Mouse (Mus musculus) Patski (cell line): ENCODE measurements around the gene Cldn7. TPM values are rescaled to one million over a fixed set of nuclear protein-coding genes. Genes with fewer than 3 reads are reported as not detected.
"Not testable (repeated sequence)": the region's sequence is repeated elsewhere in the genome, so short reads cannot be mapped to it uniquely, and the experiment has no call there.

Experiments used
- ATAC-seq: fragments of 100-300 bp; one replicate; pipeline ENCODE4 v1.8.0; 2021
- CTCF ChIA-PET: fragments of 350-600 bp; sonication (Branson Sonifier 250); formaldehyde crosslinking; loops from one replicate; lab custom pipeline; 2022; ENCODE audit warnings: inconsistent platforms; lab: Charles Lee
- POLR2A ChIA-PET: fragments of 350-600 bp; sonication (Branson Sonifier 250); formaldehyde crosslinking; loops from one replicate; lab custom pipeline; 2022; ENCODE audit warnings: antibody characterized with exemption, inconsistent platforms; lab: Charles Lee
- DNase-seq: peaks from one replicate; pipeline ENCODE4 v3.0.0-alpha.2; 2011; ENCODE audit warnings: low read depth, low spot score
- H3K27me3 ChIP-seq: fragments of 371-371 bp; one replicate; pipeline ENCODE4 v1.5.1; 2021
- CTCF ChIP-seq: fragments of 100-300 bp; IDR thresholded peaks from one replicate; pipeline ENCODE4 v1.5.1; 2021
- in situ Hi-C: fragments of 300-500 bp; cut with MboI; formaldehyde crosslinking; loops from 3 replicates; pipeline ENCODE4 v1.11.1; 2018; ENCODE audit warnings: low pct_unique_long_range_greater_than_20kb, mixed read lengths
- polyA plus RNA-seq: library from polyadenylated mRNA; unstranded; gene quantifications from one replicate; pipeline ENCODE4 v1.2.3, GENCODE M21; 2021

Cldn7 gene
- polyA plus RNA-seq, 1 experiment from 2014 or later = not detected

- no peaks in the 10 kb centered on the region for H3K27me3 ChIP-seq
- peak; percentile 99 for DNase-seq
- CTCF ChIA-PET = interaction anchor here (0.9 to 6.0 kb wide), 3 partner anchors 12 to 40 kb away, joined by 3 to 43 read pairs (median 3); no protein-coding TSS in a partner anchor
- in situ Hi-C loops = no loop called here
- peak; percentile 71 for ATAC-seq
- TF ChIP-seq CTCF = no peak
- POLR2A ChIA-PET = interaction anchor here (0.6 to 2.6 kb wide), 6 partner anchors 15 to 734 kb away, joined by 3 to 7 read pairs (median 4); partner anchors contain the start of genes 2810408A11Rik and Neurl4
These were observed 43.2 kb upstream of the Cldn7 start, which contains the start of gene Eif5a for GRCm38 (mm10) chr11:69921114-69922011. Eif5a (minus strand) TSS chr11:69921958.

GRCm38 (mm10) chr11:69922012-69922756 is 42.4 kb upstream of the Cldn7 start:
- TF ChIP-seq CTCF = no peak
- in situ Hi-C loops = no loop called here
- ChIA-PET POLR2A (interaction anchor here (0.7 to 2.6 kb wide), 3 partner anchors 15 to 734 kb away, joined by 3 to 7 read pairs (median 5); no protein-coding TSS in a partner anchor), CTCF (interaction anchor here (1.2 to 6.0 kb wide), 4 partner anchors 11 to 43 kb away, joined by 3 to 43 read pairs (median 7); no protein-coding TSS in a partner anchor)
- H3K27me3 ChIP-seq = no peaks in the 10 kb centered on the region
- ATAC-seq (no peak), DNase-seq (no peak)

GRCm38 (mm10) chr11:69922796-69923195 is 41.8 kb upstream of the Cldn7 start:
- ChIA-PET CTCF (interaction anchor here (1.2 to 6.0 kb wide), 5 partner anchors 10 to 44 kb away, joined by 3 to 43 read pairs (median 6); no protein-coding TSS in a partner anchor), POLR2A (no interaction called here)
- ATAC-seq = no peak
- in situ Hi-C loops = no loop called here
- no peak for TF ChIP-seq CTCF
- DNase-seq = no peak
- no peaks in the 10 kb centered on the region for H3K27me3 ChIP-seq

GRCm38 (mm10) chr11:69927501-69927900 is 37.1 kb upstream of the Cldn7 start:
- in situ Hi-C loops = no loop called here
- ATAC-seq (no peak), DNase-seq (no peak)
- ChIA-PET CTCF (interaction anchor here (2.8 kb wide), 1 partner anchor 21 kb away, joined by 11 read pairs; no protein-coding TSS in a partner anchor), POLR2A (interaction anchor here (0.6 kb wide), 1 partner anchor 598 kb away, joined by 9 read pairs; the partner anchor contains the start of gene Psmb6)
- H3K27me3 ChIP-seq = peaks cover 3% of the 10 kb centered on the region
- no peak for TF ChIP-seq CTCF

DNA sequence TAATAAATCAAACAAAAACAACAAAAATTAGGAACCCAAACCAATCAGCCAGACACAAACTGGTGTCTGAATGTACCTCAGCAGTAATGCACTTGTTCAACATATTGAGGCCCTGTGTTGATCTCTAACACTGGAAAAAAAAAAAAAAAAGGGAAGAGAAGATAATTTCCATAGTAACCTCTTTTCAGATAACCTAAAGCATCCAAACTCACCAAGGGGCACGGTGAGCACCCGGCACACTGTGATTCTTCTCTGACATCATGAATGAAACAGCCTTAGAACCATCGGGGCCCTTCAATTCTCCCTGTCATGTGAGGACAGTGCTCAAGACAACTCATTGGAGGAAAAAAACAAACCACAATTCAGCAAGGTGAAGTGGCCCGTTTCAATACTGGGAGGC is 34.9 kb upstream of the Cldn7 start:
- in situ Hi-C loops = loop anchor here (10.0 kb wide), 1 partner anchor 285 kb away; the partner anchor contains the start of gene Slc16a11

DNA sequence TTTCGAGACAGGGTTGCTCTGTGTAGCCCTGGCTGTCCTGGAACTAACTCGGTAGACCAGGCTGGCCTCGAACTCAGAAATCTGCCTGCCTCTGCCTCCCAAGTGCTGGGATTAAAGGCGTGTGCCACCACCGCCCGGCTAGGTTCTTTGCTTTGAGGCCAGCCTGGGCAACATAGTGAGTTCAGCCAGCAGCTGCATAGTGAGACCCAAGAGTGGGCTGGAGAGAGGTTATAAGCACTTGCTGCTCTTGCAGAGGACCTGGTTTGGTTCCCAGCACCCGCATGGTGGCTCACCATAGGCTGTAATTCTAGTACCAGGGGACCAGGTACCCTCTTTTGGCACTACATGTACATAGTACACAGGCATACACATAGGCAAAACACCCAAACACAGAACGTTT is 34.4 kb upstream of the Cldn7 start:
- CTCF ChIA-PET = not testable (repeated sequence)
- POLR2A ChIA-PET = interaction anchor here (0.7 kb wide), 1 partner anchor 264 kb away, joined by 5 read pairs; the partner anchor contains the start of gene Cd68
- in situ Hi-C loops = loop anchor here (10.0 kb wide), 1 partner anchor 285 kb away; the partner anchor contains the start of gene Slc16a11

More for the DNA sequence above, 34.9 kb upstream of the Cldn7 start:
- peaks cover 3% of the 10 kb centered on the region for H3K27me3 ChIP-seq
- DNase-seq = no peak
- ATAC-seq = no peak
- no peak for TF ChIP-seq CTCF
- POLR2A ChIA-PET = interaction anchor here (0.7 kb wide), 1 partner anchor 264 kb away, joined by 5 read pairs; the partner anchor contains the start of gene Cd68
- CTCF ChIA-PET = interaction anchor here (2.8 kb wide), 1 partner anchor 19 kb away, joined by 11 read pairs; no protein-coding TSS in a partner anchor

DNA sequence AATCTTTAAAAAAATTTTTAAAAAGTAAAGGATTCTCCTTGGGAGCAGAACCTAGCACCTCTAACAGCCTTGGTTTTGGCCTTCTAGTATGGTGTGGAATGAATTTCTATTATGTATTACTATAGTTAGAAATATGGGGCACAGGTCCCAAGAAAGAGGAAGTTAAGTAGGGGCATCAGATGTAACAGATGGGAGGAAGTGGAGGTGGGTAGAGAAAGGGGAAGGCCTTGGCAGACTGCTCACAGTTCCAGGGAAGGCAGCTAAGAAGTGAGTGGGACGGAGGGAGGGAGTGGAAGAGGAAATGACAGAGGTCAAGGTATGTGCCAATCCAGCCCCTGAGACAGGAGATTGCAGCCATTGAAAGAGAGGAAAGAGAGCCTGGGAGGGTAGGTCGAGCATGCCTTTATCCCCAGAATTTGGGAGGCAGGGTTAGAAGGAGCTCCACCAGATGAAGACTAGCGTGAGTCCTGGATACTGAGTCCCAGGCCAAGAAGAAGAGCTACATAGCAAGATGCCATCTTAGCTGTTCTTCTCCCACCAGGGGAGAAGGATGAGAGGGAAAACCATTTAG is 33.5 kb upstream of the Cldn7 start:
- no peak for DNase-seq
- in situ Hi-C loops = loop anchor here (10.0 kb wide), 1 partner anchor 284 kb away; the partner anchor contains the start of gene Slc16a11
- no peak for ATAC-seq
- ChIA-PET CTCF (interaction anchor here (2.1 to 4.8 kb wide), 3 partner anchors 8 to 25 kb away, joined by 5 to 85 read pairs (median 43); partner anchors contain the start of genes Eif5a and Slc2a4), POLR2A (no interaction called here)
- peaks cover 3% of the 10 kb centered on the region for H3K27me3 ChIP-seq
- TF ChIP-seq CTCF = no peak

More for the DNA sequence above, 34.4 kb upstream of the Cldn7 start:
- ATAC-seq, DNase-seq, H3K27me3 ChIP-seq: not testable (repeated sequence)

DNA sequence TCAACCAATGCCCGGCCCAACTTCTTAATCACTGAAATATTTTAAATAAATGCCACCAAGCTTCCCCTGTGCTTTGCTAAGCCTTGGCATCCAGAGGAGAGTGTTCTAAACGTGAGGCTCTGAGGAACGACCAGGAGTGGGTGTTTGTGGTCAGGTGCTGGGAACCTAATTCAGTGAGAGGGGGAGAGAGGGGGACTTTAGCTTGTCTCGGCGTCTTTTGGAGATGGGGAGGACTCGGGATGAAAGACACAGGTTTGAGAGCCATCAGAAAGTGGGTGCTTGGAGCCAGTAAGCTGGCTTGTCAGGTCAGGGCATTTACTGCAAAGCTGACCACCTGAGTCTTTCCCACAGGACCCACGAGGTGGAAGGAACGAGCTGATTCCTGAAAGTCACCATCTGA is 32.8 kb upstream of the Cldn7 start:
- in situ Hi-C loops = loop anchor here (10.0 kb wide), 1 partner anchor 283 kb away; the partner anchor contains the start of gene Slc16a11
- ChIA-PET POLR2A (no interaction called here), CTCF (interaction anchor here (1.1 to 4.8 kb wide), 4 partner anchors 8 to 24 kb away, joined by 3 to 85 read pairs (median 24); partner anchors contain the start of genes Eif5a and Slc2a4)
- H3K27me3 ChIP-seq = peaks cover 3% of the 10 kb centered on the region
- TF ChIP-seq CTCF = no peak
- DNase-seq (no peak), ATAC-seq (no peak)

- ATAC-seq = no peak
- TF ChIP-seq CTCF = peak; percentile 59
- peaks cover 3% of the 10 kb centered on the region for H3K27me3 ChIP-seq
- no peak for DNase-seq
- POLR2A ChIA-PET = interaction anchor here (1.0 kb wide), 1 partner anchor 51 kb away, joined by 4 read pairs; no protein-coding TSS in a partner anchor
- in situ Hi-C loops = loop anchor here (10.0 kb wide), 1 partner anchor 283 kb away; the partner anchor contains the start of gene Slc16a11
- CTCF ChIA-PET = interaction anchor here (1.1 to 4.8 kb wide), 5 partner anchors 9 to 24 kb away, joined by 3 to 85 read pairs (median 6); partner anchors contain the start of genes Eif5a and Slc2a4
These were observed 32.3 kb upstream of the Cldn7 start for GRCm38 (mm10) chr11:69932254-69932653.
